Mouse (Mus musculus) adrenal gland, adult (tissue): ENCODE data around the gene Gm9945.

Source experiments
- DNase-seq, 2 experiments: peaks; one replicate each; pipeline ENCODE4 v3.0.0; 2022 to 2023; ENCODE audit warnings: low spot score in 1 of 2; ENCODE audit not compliant: inconsistent age in 2 of 2

The Gm9945 gene

GRCm38 (mm10) chr11:53491954-53492401 is 12.0 kb downstream of the Gm9945 start:
- no peak for DNase-seq

- DNase-seq, result peak in 1 of 2 experiments; percentile 70
Measured at GRCm38 (mm10) chr11:53493243-53493955, 13.4 kb downstream of the Gm9945 start.

- DNase-seq, result no peak
Measured at GRCm38 (mm10) chr11:53495417-53495816, 15.5 kb downstream of the Gm9945 start.

GRCm38 (mm10) chr11:53496946-53497345 is 17.0 kb downstream of the Gm9945 start:
- DNase-seq, result no peak

GRCm38 (mm10) chr11:53500569-53500968 is 20.6 kb downstream of the Gm9945 start:
- DNase-seq, result peak in 1 of 2 experiments; percentile 58

GRCm38 (mm10) chr11:53502039-53502765 is 22.2 kb downstream of the Gm9945 start:
- DNase-seq, result no peak

GRCm38 (mm10) chr11:53503738-53504137 is 23.8 kb downstream of the Gm9945 start:
- DNase-seq, result peak in 1 of 2 experiments; percentile 36

GRCm38 (mm10) chr11:53504376-53504775 is 24.4 kb downstream of the Gm9945 start:
- no peak for DNase-seq

GRCm38 (mm10) chr11:53505026-53505663 is 25.2 kb downstream of the Gm9945 start:
- DNase-seq, result peak in 1 of 2 experiments; percentile 19

- DNase-seq, result peak in 1 of 2 experiments; percentile 42
Measured at GRCm38 (mm10) chr11:53507098-53507805, 27.3 kb downstream of the Gm9945 start.

- peak; percentile 83 to 91 for DNase-seq
Measured at GRCm38 (mm10) chr11:53508152-53508551, 28.2 kb downstream of the Gm9945 start.

- DNase-seq, result no peak
Measured at GRCm38 (mm10) chr11:53508591-53508990, 28.6 kb downstream of the Gm9945 start.

GRCm38 (mm10) chr11:53510351-53510750 is 30.4 kb downstream of the Gm9945 start:
- no peak for DNase-seq

GRCm38 (mm10) chr11:53516775-53517627 is 37.0 kb downstream of the Gm9945 start:
- no peak for DNase-seq

GRCm38 (mm10) chr11:53518759-53519158 is 38.8 kb downstream of the Gm9945 start:
- DNase-seq, result no peak

GRCm38 (mm10) chr11:53519207-53520121 is 39.5 kb downstream of the Gm9945 start, which contains the start of gene Sept8:
Sept8 (plus strand) TSS chr11:53519257.
- peak; percentile 69 to 90 for DNase-seq

- DNase-seq, result peak; percentile 60 to 81
Measured at GRCm38 (mm10) chr11:53520122-53520978, 40.4 kb downstream of the Gm9945 start.
